Mouse (Mus musculus): Measurements from ENCODE around the gene Zfp746. TPM values are rescaled to one million over a fixed set of nuclear protein-coding genes. Genes with fewer than 3 reads are reported as not detected.

The Zfp746 gene
- total RNA-seq (2023), result 10 to 100 TPM; 36.2 to 40.1 TPM

DNA sequence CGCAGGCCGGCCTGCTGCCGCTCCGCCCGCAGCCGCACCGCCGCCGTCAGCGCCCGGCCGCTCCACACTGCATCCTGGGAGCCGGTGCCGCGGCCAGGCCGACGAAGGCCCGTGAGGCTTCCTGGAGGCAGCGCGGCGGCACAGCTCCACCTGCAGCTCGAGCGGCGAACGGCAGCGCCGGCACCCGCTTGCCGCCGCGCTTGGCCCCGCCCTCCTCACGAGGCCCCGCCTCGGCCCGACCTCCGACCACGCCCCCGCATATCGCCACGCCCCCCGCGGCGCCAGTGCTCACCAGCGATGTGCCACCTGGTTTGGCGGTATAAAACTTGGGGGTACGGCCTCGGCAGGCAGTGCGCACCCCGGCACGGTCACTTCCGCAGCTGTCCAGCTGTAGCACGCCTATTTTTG lies at the start of gene Zfp746:
Zfp746 (minus strand) TSS at position 123 of the 408 bp plus-strand sequence.

DNA sequence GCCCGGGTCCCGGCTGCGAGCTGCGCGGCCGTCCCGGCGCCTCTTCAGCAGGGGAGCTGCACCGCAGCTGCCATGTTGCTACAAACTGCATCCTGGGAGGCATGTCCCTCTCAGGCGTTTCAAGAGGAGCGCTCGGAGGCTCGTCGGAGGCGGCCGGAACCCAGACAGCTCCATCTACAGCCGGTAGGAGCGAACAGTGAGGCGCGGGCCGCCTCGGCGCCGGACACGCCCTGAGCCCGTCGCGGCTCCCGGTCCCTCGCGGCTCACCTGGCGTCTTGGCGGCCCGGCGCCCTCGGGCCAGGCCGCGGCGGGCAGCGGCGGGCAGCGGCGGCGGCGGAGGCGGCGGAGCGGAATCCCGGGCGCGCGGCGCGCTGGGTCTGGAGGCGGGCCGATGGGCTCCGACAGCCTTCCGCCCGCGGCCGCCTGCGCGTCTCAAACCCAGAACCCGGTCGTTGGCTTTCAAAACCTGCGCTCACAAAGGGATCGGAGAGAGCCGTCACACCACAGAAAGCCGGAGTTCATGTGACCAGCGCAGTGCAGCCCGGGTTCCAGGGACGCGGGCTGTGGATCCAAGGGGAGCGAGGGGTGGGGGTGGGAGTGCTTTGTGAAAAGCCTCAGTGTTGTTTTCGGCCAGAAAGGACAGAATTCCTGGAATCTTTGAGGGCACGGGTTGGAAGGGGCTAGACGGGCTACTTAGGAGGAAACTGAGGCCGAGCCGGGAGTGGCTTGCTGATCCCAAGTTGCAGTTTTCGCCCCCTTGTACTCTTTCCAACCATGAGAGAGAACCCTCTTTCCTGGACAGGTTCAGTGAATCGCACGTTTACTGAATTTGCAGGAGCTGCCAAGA lies 37.7 kb downstream of the Zfp746 start, which contains the start of gene Zfp777:
Zfp777 (minus strand) TSS at position 486 of the 847 bp plus-strand sequence.

Other genes starting within 250 kb of the Zfp746 start
- 10 to 100 TPM; 12.4 to 13.8 TPM for gene Zfp282, start 209.4 kb downstream of the Zfp746 start, total RNA-seq (2023)
- gene Zfp212, start 166.1 kb downstream of the Zfp746 start, total RNA-seq (2023), result 10 to 100 TPM; 19.7 to 22.0 TPM
- 1 to 10 TPM; 6.8 to 6.9 TPM for gene Zfp956, start 133.2 kb downstream of the Zfp746 start, total RNA-seq (2023)
- gene Zfp777, start 37.7 kb downstream of the Zfp746 start, total RNA-seq (2023), result 10 to 100 TPM; 16.1 to 23.3 TPM

All from monocyte, adult 59 days (primary cell).